Mouse (Mus musculus): ENCODE measurements at regions not wholly inside any gene's neighbourhood (a gene's known extent, or its start where the extent isn't known, plus 50 kb on each side); places are given as distances from the start of the nearest gene placed in this dataset.
"Not testable (repeated sequence)": the region's sequence is repeated elsewhere in the genome, so short reads cannot be mapped to it uniquely, and the experiment has no call there.

DNA sequence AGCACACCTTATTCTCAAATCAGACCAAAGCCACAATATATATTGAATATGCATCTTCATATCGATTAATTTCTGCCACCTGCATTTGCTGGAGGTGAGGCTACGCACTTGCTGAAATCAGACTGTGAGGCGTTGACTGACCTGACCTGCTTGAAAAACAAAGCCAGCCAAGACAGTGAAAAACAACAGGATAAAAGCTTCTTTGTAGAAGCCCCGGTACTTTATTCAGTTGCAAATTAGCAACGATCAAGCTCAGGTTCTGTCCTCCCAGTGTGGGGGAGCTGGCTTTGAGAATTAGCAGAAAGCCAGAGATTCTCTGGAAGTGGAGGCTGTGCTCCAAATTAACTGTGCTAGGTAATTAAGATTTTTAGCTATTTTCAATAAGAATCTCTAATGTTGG lies 100.6 kb downstream of the Vmn2r79 start:
- DNase-seq: no peak
- Histone ChIP-seq H3K4me3 (no peak overlapping the region), H3K27ac (no peak overlapping the region)
- no peak for TF ChIP-seq CTCF (IDR thresholded peaks at IDR 0.05)
- intact Hi-C loops (cut with DNase I): no loop called here

DNA sequence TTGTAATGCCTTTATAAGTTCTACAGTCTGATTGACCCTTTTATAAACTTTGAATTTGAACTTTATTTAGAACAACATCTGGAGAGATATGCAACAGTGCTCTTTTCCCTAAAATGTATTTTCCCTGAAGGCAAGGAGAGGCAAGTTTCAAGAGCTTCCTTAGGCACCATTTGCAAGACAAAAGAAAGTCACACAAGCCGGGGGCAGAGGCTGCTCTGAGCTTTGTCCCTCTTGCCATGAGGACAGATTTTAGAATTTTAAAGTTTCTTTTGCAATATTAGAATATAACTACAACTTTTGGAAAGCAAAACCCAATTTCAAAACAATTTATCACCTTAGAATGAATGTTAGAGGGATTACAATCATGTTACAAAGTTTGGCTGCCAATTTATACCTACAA lies 103.7 kb downstream of the Vmn2r79 start:
- H3K4me3 ChIP-seq; intact Hi-C loops (cut with DNase I); DNase-seq; H3K27ac ChIP-seq: not testable (repeated sequence)

DNA sequence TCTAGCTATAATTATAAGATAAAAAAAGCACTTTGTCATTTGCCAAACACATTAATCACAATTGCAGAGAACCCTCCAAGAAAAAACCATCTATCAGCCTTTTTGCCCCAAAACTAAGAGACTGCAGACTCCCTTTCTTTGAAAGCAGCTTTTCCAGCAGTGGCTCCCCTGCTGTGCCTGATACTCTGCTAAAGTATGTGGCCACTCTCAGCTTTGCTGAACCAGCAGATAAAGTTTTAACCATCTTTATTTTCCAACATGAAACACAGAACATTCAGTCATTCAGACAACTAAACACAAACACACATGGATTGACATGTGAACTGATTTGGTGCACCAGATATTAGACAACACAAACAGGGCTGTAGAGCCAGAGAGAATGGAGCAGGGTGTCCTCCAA lies 104.5 kb downstream of the Vmn2r79 start:
- DNase-seq; H3K27ac ChIP-seq; H3K4me3 ChIP-seq; intact Hi-C loops (cut with DNase I): not testable (repeated sequence)

DNA sequence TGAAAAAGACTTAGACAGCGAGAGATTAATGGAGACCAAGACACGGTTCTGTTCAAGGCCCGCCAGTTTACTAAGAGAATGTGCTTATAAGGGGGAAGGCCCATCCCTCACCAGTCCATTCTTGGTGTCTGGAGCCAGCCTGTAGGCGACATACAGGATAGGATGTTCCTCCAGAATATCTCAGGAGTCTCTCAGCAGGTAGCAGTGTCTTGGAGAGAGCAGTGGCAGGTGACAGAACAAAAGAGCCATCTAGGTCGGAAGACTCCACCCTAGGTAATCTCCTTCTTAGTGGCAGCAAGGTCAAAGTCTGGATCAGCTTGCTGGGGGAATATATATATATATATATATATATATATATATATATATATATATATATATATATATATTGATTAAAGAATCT lies 105.4 kb downstream of the Vmn2r79 start:
- H3K27ac ChIP-seq; DNase-seq; intact Hi-C loops (cut with DNase I); H3K4me3 ChIP-seq: not testable (repeated sequence)

DNA sequence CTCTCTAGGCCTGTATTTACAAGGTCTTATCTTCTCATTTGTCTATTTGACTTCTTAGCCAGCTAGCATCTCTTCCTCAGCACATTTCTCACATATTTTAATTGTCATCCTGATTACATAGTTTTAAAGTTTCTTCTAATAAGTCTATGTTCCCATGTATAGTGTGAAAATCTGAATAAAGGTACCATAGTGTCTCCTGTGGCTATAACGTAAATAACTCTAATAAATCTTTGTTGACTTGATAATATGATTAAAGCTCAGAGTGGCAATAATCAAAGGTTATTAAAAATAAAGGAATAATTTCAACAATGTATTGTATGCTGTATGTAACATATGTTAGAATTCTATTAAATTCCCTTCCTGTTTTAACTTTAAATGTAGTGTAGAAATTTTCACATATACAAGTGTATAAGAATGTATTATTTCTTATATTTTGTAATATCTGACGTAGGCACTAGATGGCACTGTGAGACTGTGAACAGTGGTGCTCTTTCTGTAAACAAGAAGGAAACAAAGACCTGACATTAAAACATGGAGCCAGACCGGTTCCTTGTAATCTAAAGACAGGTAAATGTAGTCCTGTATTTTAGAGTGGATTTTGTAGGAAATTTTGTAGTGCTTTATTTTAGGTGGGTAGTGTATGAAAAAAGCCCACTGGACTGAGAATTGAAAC lies 114.5 kb downstream of the Vmn2r79 start:
- Histone ChIP-seq H3K27ac (no peak overlapping the region), H3K4me3 (0 out of 2 replicates have a peak overlapping the region, but pooled peaks have one; percentile 26)
- TF ChIP-seq CTCF (IDR thresholded peaks at IDR 0.05): peak; percentile 68
- intact Hi-C loops (cut with DNase I): loop anchor here (2.0 kb wide), 1 partner anchor 166 kb away; no protein-coding TSS in a partner anchor
- DNase-seq: no peak

DNA sequence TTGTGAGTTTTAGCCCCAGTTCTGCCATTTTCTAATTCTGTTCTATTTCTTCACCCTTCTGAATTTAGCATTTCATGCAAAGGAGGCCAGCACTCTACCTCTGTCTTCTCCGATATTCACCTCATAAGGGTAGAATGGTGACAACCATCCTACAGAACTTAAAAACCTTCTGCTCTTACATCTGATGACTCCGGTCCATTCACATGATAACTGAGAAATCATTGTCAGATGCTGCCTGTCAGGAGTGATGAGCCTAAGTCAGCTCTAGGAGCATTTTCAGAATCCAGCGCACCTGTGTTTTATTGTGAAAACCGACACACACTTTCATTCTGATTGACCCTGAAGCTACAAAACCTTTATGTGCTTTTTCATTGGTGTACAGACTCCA lies 115.1 kb downstream of the Vmn2r79 start:
- DNase-seq: no peak
- no peak for TF ChIP-seq CTCF (IDR thresholded peaks at IDR 0.05)
- no peak overlapping the region for H3K27ac ChIP-seq
- intact Hi-C loops (cut with DNase I): loop anchor here (2.0 kb wide), 1 partner anchor 166 kb away; no protein-coding TSS in a partner anchor
- 0 out of 2 replicates have a peak overlapping the region, but pooled peaks have one; percentile 26 for H3K4me3 ChIP-seq

DNA sequence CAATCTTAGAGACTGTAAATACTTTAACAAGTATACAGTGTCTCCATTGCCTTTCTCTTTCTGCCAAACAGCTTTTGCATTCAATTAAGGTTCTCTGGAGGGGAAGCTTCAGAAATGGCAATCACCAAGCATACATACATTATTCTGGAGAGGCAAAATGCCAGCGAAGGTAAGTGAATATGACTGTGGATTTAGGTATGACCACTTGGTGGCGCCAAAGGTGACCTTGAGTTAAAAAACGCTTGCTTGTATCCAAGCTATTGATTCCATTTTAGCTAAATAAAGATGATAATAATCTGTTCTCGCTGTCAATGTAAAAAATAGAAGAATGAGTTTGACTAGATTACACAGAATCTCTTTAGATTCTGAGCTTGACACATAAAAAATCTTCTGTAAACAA lies 117.7 kb downstream of the Vmn2r79 start:
- H3K4me3 ChIP-seq: no peak overlapping the region
- intact Hi-C loops (cut with DNase I): no loop called here
- no peak overlapping the region for H3K27ac ChIP-seq
- peak; percentile 24 for DNase-seq
- TF ChIP-seq CTCF (IDR thresholded peaks at IDR 0.05): peak; percentile 67

DNA sequence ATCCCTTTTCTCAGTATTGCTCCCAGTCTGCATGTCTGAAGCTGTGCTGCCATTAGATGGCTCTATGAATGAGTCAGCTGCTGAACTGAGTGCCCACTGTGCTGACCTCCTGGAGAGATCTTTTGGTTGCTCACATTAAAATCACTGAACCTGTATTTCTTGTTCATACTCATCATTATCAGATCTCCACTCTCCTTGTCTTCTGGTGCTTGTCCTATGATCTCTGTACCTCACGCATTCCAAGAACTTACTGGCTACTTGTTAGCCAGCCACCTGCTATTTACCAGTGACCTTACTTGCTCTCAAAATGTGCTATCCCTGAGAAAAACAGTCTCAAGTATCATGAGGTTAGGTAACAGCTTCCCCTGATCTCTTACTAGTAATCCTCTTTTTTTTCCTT lies 123.4 kb upstream of the Nox4 start:
- intact Hi-C loops (cut with DNase I): no loop called here
- Histone ChIP-seq H3K27ac (no peak overlapping the region), H3K4me3 (no peak overlapping the region)
- no peak for DNase-seq
- TF ChIP-seq CTCF (IDR thresholded peaks at IDR 0.05): no peak

DNA sequence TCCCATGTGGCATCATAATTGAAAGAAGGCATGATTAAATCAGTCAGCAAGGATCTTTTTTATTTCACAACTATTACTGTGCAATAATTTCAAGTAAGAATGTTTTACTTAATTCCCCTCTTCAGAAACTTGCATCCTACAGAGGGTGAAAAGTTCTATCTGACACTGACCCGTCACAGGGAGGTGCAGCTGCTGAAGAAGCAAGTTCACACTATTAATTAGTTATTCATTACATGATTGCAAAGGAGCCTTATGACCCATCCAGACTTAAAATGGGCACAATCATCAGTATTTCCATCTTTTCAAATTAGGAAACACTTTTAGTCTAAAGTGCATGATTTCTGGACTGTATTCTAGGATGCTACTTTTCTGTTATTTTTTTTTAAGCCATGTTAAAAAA lies 100.0 kb upstream of the Nox4 start:
- no peak for TF ChIP-seq CTCF (IDR thresholded peaks at IDR 0.05)
- DNase-seq: no peak
- no peak overlapping the region for H3K27ac ChIP-seq
- intact Hi-C loops (cut with DNase I): no loop called here
- H3K4me3 ChIP-seq: no peak overlapping the region

DNA sequence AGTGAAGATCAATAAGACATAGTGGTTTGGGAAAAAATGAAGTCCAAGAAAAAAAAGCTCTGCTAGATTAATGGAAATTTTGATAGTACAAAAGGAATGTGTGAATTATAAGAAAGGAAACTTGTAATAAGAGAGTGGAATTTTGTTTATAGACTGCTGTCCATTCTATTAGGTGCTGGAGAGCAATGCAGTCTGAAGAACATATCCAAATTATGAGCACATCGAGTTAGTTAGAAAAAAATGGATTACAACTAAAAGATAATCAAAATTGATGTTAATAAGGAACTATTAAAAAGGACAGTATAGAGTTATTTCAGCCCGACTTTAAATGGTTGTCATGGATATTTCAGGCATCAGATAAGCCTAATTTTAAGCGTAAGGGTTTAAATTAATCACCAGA lies 98.2 kb upstream of the Nox4 start:
- DNase-seq: no peak
- Histone ChIP-seq H3K27ac (no peak overlapping the region), H3K4me3 (no peak overlapping the region)
- TF ChIP-seq CTCF (IDR thresholded peaks at IDR 0.05): no peak
- intact Hi-C loops (cut with DNase I): no loop called here

DNA sequence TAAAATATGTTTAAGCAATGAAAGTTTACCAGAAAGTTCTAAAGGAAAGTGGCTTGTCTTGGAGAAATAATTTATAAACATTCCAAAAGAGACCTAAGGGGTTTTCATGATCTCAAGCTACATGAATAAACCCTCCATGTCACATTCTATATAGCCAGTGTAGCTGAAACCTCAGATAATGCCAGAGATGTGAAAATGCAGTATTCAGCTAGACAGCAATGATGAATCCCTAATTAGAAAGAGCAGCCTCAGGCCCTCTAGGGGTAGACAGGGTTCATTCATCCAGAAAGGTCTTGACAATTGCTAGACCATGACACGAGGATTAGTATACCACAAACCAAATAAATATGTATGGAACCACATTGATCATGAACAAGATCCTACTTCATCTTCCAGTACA lies 97.2 kb upstream of the Nox4 start:
- DNase-seq: no peak
- intact Hi-C loops (cut with DNase I): no loop called here
- H3K27ac ChIP-seq: no peak overlapping the region
- no peak overlapping the region for H3K4me3 ChIP-seq
- no peak for TF ChIP-seq CTCF (IDR thresholded peaks at IDR 0.05)

DNA sequence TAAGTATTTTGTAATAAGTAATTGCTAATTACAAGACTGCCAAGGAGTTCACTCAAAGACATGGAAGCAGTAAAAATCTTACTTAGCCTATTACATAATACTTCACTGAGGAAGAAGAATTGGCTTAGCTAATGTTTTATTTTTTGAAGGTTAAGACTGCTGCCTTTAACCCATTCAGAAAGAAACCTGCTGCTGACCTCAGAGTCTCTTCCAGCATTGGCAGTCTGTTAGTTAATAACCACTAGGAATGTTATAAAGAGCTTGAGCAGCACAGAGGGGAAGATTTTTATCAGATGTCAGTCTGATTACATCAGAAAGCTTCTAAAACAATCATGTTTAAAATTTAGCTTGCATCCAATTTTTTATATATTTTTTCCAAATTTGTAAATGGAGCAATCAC lies 94.9 kb upstream of the Nox4 start:
- intact Hi-C loops (cut with DNase I): no loop called here
- H3K4me3 ChIP-seq: no peak overlapping the region
- no peak for DNase-seq
- TF ChIP-seq CTCF (IDR thresholded peaks at IDR 0.05): no peak
- H3K27ac ChIP-seq: no peak overlapping the region

DNA sequence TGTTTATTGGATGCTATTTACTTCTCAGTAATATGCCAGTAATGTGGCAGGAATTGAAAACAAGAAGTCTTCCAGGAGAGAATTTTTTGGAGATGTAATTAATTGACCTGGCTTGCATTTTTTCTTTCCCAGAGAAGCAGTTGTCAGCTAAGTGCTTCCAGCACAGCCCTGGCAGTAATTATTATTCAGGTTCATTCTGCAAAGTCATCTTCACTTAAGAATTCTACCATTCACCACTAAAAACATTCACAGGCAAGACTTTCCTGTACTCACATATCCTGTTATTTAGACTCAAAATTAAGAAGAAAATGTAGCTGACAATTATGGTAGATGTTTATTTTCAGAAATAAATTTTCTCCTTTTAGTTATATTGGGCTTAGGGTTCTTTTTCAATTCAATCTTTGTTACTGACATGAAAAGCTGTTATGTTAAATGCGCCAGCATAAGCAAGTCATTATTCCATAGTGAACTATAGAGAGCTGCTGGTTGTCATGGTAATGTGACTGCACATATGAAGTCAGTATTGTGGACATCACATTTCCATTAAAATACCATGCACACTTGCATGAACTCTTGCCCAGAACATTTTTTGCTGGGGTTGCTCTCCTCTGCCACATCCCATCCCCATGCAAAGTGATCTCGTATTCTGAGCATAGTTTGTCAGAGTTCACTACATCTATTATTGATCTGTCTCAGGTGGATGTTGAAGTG lies 59.3 kb upstream of the Nox4 start:
- no peak overlapping the region for H3K4me3 ChIP-seq
- TF ChIP-seq CTCF (IDR thresholded peaks at IDR 0.05): no peak
- intact Hi-C loops (cut with DNase I): no loop called here
- no peak for DNase-seq
- H3K27ac ChIP-seq: no peak overlapping the region

DNA sequence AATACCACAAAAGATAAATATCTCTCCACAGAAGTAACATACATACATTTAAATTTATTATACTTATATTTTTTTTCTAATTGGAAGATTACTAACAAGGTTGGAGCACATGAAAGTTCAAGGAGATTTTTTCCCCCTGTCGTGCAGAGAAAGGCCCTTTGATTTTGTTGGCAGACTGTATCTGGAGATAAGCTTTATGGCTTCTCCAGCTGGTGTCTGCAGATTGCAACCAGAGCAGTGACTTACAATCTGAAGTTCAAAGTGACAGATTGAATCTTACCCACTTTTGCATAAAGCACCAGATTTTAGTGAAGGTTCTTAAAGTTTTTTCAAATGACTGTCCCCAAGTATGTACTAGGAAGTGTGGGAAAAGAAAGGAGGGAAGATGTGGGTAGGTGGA lies 50.2 kb upstream of the Nox4 start:
- no peak for TF ChIP-seq CTCF (IDR thresholded peaks at IDR 0.05)
- intact Hi-C loops (cut with DNase I): no loop called here
- DNase-seq: no peak

More for the DNA sequence above, 50.2 kb upstream of the Nox4 start:
- no peak overlapping the region for H3K27ac ChIP-seq
- no peak overlapping the region for H3K4me3 ChIP-seq

All from gastrocnemius, adult 2 months (tissue).